Mouse (Mus musculus) hematopoietic stem cell, adult 5-6 weeks (primary cell): Measurements from ENCODE around the gene Ablim1. TPM values are rescaled to one million over a fixed set of nuclear protein-coding genes. Genes with fewer than 3 reads are reported as not detected.

Experiments
- ATAC-seq, 2 experiments: fragments of 125-278 bp in 1 of 2; replicated peaks in 1 of 2; 2 replicates each; pipeline ENCODE4 v1.8.0; 2016 to 2017; ENCODE audit warnings: inconsistent platforms in 2 of 2, mild to moderate bottlenecking in 2 of 2, moderate number of reproducible peaks in 2 of 2, low read depth in 1 of 2, moderate TSS enrichment in 1 of 2; ENCODE audit not compliant: low FRiP score in 2 of 2, poor library complexity in 2 of 2, severe bottlenecking in 2 of 2, insufficient read depth in 1 of 2, low TSS enrichment in 1 of 2
- total RNA-seq: library from RNA; stranded (forward); fragments of 172-1452, 232-1000 nt; gene quantifications from 2 replicates; pipeline ENCODE4 v1.2.3, GENCODE M21; 2017

The Ablim1 gene
- total RNA-seq, 1 experiment from 2014 or later, result 46.1 TPM

GRCm38 (mm10) chr19:57163315-57163714, 151.4 kb downstream of the Ablim1 start:
- no peak for ATAC-seq

DNA sequence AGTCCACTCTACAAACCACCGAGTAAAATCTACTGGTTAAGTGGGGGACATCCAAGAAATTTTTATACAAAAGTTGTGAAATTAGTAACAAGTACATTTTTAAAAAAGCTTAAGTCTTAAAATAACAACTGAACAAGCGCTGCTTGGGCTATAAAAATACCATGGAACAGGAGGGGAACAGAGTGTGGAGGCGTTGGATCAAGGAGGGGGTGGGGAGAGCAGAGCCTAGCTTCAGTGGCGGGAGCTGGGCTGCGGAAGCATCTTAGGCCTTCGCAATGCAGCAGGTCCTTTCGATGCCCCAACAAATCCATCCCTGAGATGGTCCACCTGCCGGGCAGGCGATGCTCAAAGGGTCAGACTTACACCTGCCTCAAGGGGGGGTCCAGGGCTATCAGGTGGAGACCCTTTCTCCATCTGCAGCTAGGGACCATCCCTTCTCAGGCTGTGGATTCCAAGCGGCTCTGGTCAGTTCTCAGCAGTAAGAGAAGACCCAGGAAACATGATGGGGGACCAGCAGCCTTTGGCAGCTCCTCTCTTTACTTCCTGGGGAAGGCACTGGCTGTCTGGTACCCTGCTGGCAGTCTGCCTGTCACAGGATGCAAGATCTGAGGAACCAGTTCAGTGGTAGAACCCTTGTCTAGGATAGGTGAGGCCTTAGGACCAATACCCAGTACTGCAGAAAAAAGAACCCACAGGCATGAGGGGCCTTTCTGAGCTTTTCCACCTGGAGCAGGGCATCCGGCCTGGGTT, 152.6 kb downstream of the Ablim1 start:
- ATAC-seq, result no peak

- ATAC-seq, result peak in 1 of 2 experiments; percentile 59; a peak in 2 of 4 replicates
Observed at GRCm38 (mm10) chr19:57161010-57161660, 153.6 kb downstream of the Ablim1 start.

- no peak for ATAC-seq
Observed at GRCm38 (mm10) chr19:57157731-57158343, 156.9 kb downstream of the Ablim1 start.

DNA sequence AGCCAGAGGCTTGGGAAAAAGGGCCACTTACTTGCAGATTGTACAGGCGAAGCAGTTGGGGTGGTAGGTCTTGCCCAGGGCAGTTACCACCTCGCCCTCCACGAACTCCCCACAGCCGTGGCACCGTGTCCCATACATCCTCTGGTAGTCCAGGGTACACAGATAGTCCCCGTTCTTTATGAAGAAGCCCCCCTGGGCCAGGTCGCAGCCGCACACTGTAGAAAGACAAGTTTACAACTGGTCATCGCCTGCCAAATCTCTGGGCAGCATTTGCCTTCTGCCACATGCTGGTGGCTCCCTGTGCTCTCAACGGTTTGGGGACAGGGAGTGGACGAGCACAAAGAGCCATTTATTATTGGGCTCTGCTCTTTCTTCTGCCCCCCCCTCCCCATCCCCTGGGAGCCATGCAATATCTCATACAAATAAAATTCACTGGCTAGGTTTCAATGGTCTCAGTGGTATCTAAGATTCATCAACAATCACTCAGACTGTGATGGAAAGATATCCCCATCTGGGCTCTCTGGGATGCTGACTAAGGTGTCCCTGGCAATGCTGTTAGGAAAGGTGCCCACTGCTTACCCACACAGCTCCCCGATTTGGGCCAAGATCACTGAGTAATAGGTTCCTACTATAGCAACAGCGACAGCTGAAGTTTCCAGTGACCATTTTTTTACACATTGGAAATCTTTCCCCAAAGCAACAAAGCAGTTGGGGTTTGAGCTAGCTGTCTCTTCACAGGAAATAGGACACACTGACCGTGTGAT, 159.4 kb downstream of the Ablim1 start:
- ATAC-seq, result no peak

- ATAC-seq, result no peak
Observed at GRCm38 (mm10) chr19:57152357-57152756, 162.4 kb downstream of the Ablim1 start.

DNA sequence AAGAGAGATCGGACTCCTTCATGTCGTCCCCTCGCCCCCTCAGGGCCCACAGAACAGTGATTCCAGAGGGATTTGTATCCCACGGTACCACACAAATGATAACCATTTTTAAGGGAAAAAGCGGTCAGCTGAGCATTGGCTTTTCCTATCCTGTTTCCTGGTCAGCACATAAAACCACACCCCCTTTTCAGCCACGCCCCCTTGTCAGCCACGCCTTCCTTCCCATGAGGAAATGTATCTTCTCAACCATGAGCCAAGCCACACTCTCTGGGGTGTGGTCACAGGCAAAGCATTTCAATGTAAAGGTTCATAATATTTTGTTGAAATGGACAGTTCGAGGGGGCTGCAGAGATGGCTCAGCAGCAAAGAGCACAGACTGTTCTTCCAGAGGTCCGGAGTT, 163.2 kb downstream of the Ablim1 start:
- no peak for ATAC-seq

- ATAC-seq, result peak in 1 of 2 experiments; percentile 63; a peak in 3 of 4 replicates
Observed at GRCm38 (mm10) chr19:57150275-57150674, 164.4 kb downstream of the Ablim1 start.

DNA sequence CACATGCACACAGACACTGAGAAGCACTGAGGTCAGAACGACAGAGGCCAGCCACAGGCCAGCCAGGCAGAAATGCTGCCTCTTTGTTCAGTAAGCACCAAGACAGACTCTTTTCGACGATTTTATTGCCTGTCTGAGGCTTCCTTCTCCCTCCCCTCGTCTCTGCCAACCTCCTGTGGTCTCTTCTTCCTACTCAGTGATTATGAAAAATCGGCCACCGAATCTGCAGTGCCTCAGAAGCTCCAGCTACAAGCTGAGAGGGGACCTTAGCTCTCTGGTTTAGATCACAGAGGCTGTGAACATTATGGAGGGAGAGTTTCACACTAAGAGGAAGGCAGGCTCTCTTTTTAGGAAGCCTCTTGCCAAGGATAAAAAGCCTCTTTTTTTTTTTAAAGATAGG, 167.0 kb downstream of the Ablim1 start:
- peak; percentile 34 to 39; a peak in 1 of 4 replicates for ATAC-seq

DNA sequence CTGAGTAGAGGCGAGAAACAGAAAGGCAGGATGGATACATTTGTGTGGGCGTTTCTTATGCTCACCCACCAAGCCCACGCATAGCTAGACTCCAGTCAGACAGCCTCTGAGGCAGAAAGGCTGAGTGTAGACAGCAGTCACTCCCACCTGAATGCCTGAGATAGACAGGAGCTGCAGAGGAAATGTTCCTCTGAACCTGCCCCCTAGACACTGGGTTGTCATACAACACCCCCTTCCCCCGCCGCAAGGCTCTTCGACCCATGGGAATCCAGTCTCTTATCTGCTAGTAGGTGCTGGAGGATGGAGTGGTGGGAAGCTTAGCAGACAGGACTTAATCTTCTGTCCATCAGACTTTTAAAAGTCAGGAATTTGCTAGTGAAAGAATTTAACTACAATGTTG, 167.8 kb downstream of the Ablim1 start:
- ATAC-seq, result no peak

- no peak for ATAC-seq
Observed at GRCm38 (mm10) chr19:57143646-57144045, 171.1 kb downstream of the Ablim1 start.

- ATAC-seq, result no peak
Observed at GRCm38 (mm10) chr19:57141756-57142461, 172.8 kb downstream of the Ablim1 start.

DNA sequence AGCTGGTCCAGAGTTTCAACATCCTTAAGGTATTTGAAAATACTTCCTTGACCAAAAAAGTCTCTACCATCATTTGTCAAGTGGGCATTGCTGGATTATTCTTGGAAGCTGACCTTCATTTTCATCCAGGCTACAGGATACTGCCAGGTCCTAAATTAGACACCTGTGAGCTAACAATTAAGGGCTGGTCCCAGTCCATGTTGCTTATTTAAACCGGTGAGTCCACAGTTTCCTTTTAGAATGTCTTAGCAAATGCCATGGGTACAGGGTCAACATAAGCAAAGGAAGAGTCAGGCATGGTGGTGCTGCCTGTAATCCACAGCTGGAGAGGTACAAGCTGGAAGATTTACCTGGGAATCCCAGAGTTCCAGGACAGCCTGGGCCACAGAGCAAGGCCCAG, 173.8 kb downstream of the Ablim1 start:
- no peak for ATAC-seq

DNA sequence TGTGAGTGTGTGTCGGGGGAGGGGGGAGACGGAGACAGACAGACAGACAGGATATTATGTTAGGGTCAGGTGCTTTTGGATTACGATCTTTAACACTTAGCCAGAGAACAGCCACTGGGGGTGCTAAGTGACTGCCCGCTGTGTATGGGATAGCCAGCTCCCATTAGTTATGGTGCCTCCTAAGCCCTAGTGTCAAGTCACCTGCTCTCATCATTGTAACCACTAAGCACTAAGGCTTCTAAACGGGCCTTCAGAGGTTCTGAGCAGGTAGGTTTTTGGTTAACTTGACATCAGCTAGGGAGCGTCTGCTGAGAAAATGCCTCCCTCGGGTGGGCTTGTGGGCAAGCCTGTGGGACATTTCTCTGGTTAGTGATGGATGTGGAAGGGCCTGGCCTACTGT, 174.6 kb downstream of the Ablim1 start:
- no peak for ATAC-seq

- ATAC-seq, result no peak
Observed at GRCm38 (mm10) chr19:57138909-57139617, 175.7 kb downstream of the Ablim1 start.

- no peak for ATAC-seq
Observed at GRCm38 (mm10) chr19:57138469-57138868, 176.2 kb downstream of the Ablim1 start.

- ATAC-seq, result no peak
Observed at GRCm38 (mm10) chr19:57138045-57138444, 176.7 kb downstream of the Ablim1 start.
